Comparison of ENCODE assay signal across 8 mouse cellular contexts in the genomic region with DNA sequence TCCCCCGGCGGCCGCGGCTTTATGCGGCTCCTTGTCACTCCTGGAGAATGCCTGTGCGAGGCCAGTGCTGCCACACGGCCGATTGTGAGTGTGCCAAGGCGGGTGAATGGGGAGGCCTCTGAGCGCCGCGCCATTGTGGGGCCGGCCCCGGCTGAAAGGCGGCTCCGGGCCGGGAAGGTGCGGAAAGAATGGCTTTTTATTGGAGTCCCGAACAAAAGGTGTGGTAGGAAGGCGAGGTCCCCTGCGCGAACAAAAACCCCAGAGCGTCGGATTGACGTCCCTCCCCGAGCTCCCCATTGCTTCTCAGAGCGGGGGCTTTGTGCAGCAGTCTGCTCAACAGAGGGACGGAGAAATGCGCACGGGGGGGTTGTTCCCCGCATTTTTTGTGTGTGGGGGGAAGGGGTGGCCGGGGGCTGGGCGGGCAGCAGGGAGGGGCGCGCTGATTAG. TPM values are rescaled to one million over a fixed set of nuclear protein-coding genes. Genes with fewer than 3 reads are reported as not detected.
A peak's percentile ranks its signal among the peaks of the same experiment; 100 is the strongest.
DNase-seq lines count a peak whose midpoint lies in the region; ATAC-seq and TF ChIP-seq lines count a peak whose summit lies in the region.

No protein-coding gene starts in this region.

- no peak for ATAC-seq in kidney, embryonic 16.5 days (ENCODE audit: low FRiP score, low TSS enrichment)
- ATAC-seq in midbrain, embryonic 16.5 days = peak; percentile 71; the same call in 1 of the 2 replicates
- no peak for ATAC-seq in erythroblast, adult 5-6 weeks (replicated peaks; ENCODE audit: low FRiP score, poor library complexity, severe bottlenecking)

- H3K9me3 ChIP-seq in kidney, embryonic 16.5 days (ENCODE audit: low read length) = no peaks in the 10 kb centered on the region
- H3K9me3 ChIP-seq in hindbrain, embryonic 10.5 days = no peaks in the 10 kb centered on the region
- H3K9me3 ChIP-seq in midbrain, embryonic 16.5 days (replicated peaks; ENCODE audit: control insufficient read depth, low read length, poor library complexity, severe bottlenecking) = no peaks in the 10 kb centered on the region

- DNase-seq in kidney, adult 8-10 months = no peak
- DNase-seq in brain, embryonic 14.5 days (ENCODE audit: low read depth) = peak; percentile 95
- DNase-seq in hindbrain, embryonic 10.5 days (ENCODE audit: low spot score) = peak; percentile 86
- DNase-seq in urinary bladder, postnatal 14 days (ENCODE audit: low spot score) = no peak
- no peak for DNase-seq in layer of hippocampus, adult 8-10 months (ENCODE audit: low spot score in 2 of 2)

- TF ChIP-seq POLR2A in brain, embryonic 14.5 days (IDR thresholded peaks at IDR 0.05; ENCODE audit: borderline replicate concordance, extremely low read depth, insufficient read depth, insufficient read length, poor library complexity, severe bottlenecking) = peak; percentile 18; the same call in 1 of the 2 replicates

- peak overlapping the region; percentile 32 for H3K4me3 ChIP-seq in kidney, embryonic 16.5 days (ENCODE audit: low read length)
- H3K4me3 ChIP-seq in hindbrain, embryonic 10.5 days = peak overlapping the region; percentile 52
- peak overlapping the region; percentile 27 for H3K4me3 ChIP-seq in midbrain, embryonic 16.5 days (ENCODE audit: low read depth, low read length)

- peaks cover 23% of the 10 kb centered on the region for H3K4me1 ChIP-seq in kidney, embryonic 16.5 days (ENCODE audit: insufficient read depth, low read length)
- H3K4me1 ChIP-seq in hindbrain, embryonic 10.5 days (replicated peaks) = peaks cover 51% of the 10 kb centered on the region
- H3K4me1 ChIP-seq in midbrain, embryonic 16.5 days (ENCODE audit: control insufficient read depth, insufficient read depth, low read length) = peaks cover 7% of the 10 kb centered on the region; the same call in 1 of the 2 replicates

- TF ChIP-seq CTCF in brain, embryonic 14.5 days (IDR thresholded peaks at IDR 0.05; ENCODE audit: borderline replicate concordance, extremely low read depth, insufficient read depth, insufficient read length) = no peak

- no peak overlapping the region for H3K9ac ChIP-seq in kidney, embryonic 16.5 days (replicated peaks; ENCODE audit: low read length)
- H3K9ac ChIP-seq in midbrain, embryonic 16.5 days (ENCODE audit: low read depth, low read length) = peak overlapping the region; percentile 41; the same call in 1 of the 2 replicates

- H3K4me2 ChIP-seq in kidney, embryonic 16.5 days (replicated peaks; ENCODE audit: low read depth, low read length) = peak overlapping the region; percentile 25; the same call in 1 of the 2 replicates
- H3K4me2 ChIP-seq in midbrain, embryonic 16.5 days (ENCODE audit: low read length) = peak overlapping the region; percentile 47

- peaks cover 98% of the 10 kb centered on the region for H3K27me3 ChIP-seq in kidney, embryonic 16.5 days (ENCODE audit: insufficient read depth, low read length)
- H3K27me3 ChIP-seq in hindbrain, embryonic 10.5 days (ENCODE audit: insufficient read depth, poor library complexity, severe bottlenecking) = peaks cover 100% of the 10 kb centered on the region
- H3K27me3 ChIP-seq in midbrain, embryonic 16.5 days (ENCODE audit: control insufficient read depth, insufficient read depth, low read depth, low read length) = peaks cover 55% of the 10 kb centered on the region

- 2% methylated on average over 34 of the region's 35 CpGs for WGBS in kidney, embryonic 16.5 days
- under 1% methylated on average over 35 of the region's 35 CpGs for WGBS in hindbrain, embryonic 10.5 days
- WGBS in midbrain, embryonic 16.5 days = under 1% methylated on average over 35 of the region's 35 CpGs

- H3K27ac ChIP-seq in kidney, embryonic 16.5 days (ENCODE audit: low read length) = no peak overlapping the region
- peak overlapping the region; percentile 80 for H3K27ac ChIP-seq in hindbrain, embryonic 10.5 days
- no peak overlapping the region for H3K27ac ChIP-seq in midbrain, embryonic 16.5 days (ENCODE audit: low read length)

- H3K36me3 ChIP-seq in kidney, embryonic 16.5 days (ENCODE audit: insufficient read depth, low read length) = no peaks in the 10 kb centered on the region
- H3K36me3 ChIP-seq in hindbrain, embryonic 10.5 days = no peaks in the 10 kb centered on the region
- no peaks in the 10 kb centered on the region for H3K36me3 ChIP-seq in midbrain, embryonic 16.5 days (ENCODE audit: control insufficient read depth, insufficient read depth, low read length)

RNA-seq across cellular contexts. Expression of a gene that starts 4.3 kb away (rescaled TPM):
- polyA plus RNA-seq in kidney, embryonic 16.5 days (2015; fragmentation: Nextera tagmentation; extraction: Ambion mirVana) = 0.07 TPM in 1 of 2 replicates, not detected in the other
- polyA plus RNA-seq in brain, embryonic 14.5 days (2012; rRNA removed) = 0.90 and 1.4 TPM in 2 replicates
- polyA plus RNA-seq in hindbrain, embryonic 10.5 days (2016; fragmentation: Nextera tagmentation; extraction: Ambion mirVana) = 0.56 and 1.0 TPM in 2 replicates
- 0.51 and 0.55 TPM in 2 replicates for polyA plus RNA-seq in midbrain, embryonic 16.5 days (2015; fragmentation: Nextera tagmentation; extraction: Ambion mirVana)
- total RNA-seq in erythroblast, adult 5-6 weeks (2015; ENCODE audit: low replicate concordance) = 1.7 TPM in 1 of 2 replicates, not detected in the other
- total RNA-seq in erythroblast, adult 5-6 weeks (2017; ENCODE audit: low replicate concordance) = not detected in 2 replicates
- total RNA-seq in layer of hippocampus, adult 8-10 months (2022) = not detected

RNA-seq across cellular contexts. Expression of a gene that starts 58.2 kb away (rescaled TPM):
- 15.5 and 15.7 TPM in 2 replicates for polyA plus RNA-seq in kidney, embryonic 16.5 days (2015; fragmentation: Nextera tagmentation; extraction: Ambion mirVana)
- polyA plus RNA-seq in brain, embryonic 14.5 days (2012; rRNA removed) = 73.8 and 98.7 TPM in 2 replicates
- polyA plus RNA-seq in hindbrain, embryonic 10.5 days (2016; fragmentation: Nextera tagmentation; extraction: Ambion mirVana) = 9.2 and 12.3 TPM in 2 replicates
- 12.8 and 14.1 TPM in 2 replicates for polyA plus RNA-seq in midbrain, embryonic 16.5 days (2015; fragmentation: Nextera tagmentation; extraction: Ambion mirVana)
- 3.8 and 12.1 TPM in 2 replicates for total RNA-seq in erythroblast, adult 5-6 weeks (2015; ENCODE audit: low replicate concordance)
- 9.7 and 10.9 TPM in 2 replicates for total RNA-seq in erythroblast, adult 5-6 weeks (2017; ENCODE audit: low replicate concordance)
- total RNA-seq in layer of hippocampus, adult 8-10 months (2022) = 10 to 100 TPM; 45.9 to 51.6 (median 48.9) TPM

Comparison
In these comparisons a context has a peak if more than half of its experiments do, and no peak if none do; other contexts are left out.
1. DNase-seq: peak in brain, embryonic 14.5 days (single experiment) and hindbrain, embryonic 10.5 days (single experiment); none in kidney, adult 8-10 months (0 of 2), urinary bladder, postnatal 14 days (single experiment) and layer of hippocampus, adult 8-10 months (0 of 2).
2. Peak in every context shown above with its lines, with median percentiles within 50 percentile points of each other: H3K4me3 ChIP-seq.